Mouse (Mus musculus): Measurements from ENCODE around the gene Car5a. TPM values are rescaled to one million over a fixed set of nuclear protein-coding genes. Genes with fewer than 3 reads are reported as not detected.

Car5a gene
- polyA plus RNA-seq, 1 experiment from 2014 or later = 0.16 TPM

- no peak overlapping the region for H3K4me3 ChIP-seq (ENCODE audit: low read depth, low read length)
- H3K36me3 ChIP-seq (ENCODE audit: control insufficient read depth, insufficient read depth, low read length) = peaks cover 30% of the 10 kb centered on the region
- no peak overlapping the region for H3K27ac ChIP-seq (ENCODE audit: low read depth, low read length)
- no peaks in the 10 kb centered on the region for H3K4me1 ChIP-seq (ENCODE audit: control insufficient read depth, insufficient read depth, low read length)
- WGBS = 67% methylated on average over 8 of the region's 8 CpGs
- H3K4me2 ChIP-seq (ENCODE audit: low read depth, low read length) = no peak overlapping the region
- H3K27me3 ChIP-seq (ENCODE audit: control insufficient read depth, insufficient read depth, low read length) = no peaks in the 10 kb centered on the region
- H3K9ac ChIP-seq (replicated peaks; ENCODE audit: low read depth, low read length) = no peak overlapping the region
- ATAC-seq (ENCODE audit: low read depth) = peak; percentile 46; the same call in 1 of the 2 replicates
- no peaks in the 10 kb centered on the region for H3K9me3 ChIP-seq (ENCODE audit: control insufficient read depth, low read length)
Observed at GRCm38 (mm10) chr8:121977819-121978590, 33.3 kb upstream of the Car5a start.

- H3K9me3 ChIP-seq (ENCODE audit: control insufficient read depth, low read length) = no peaks in the 10 kb centered on the region
- no peaks in the 10 kb centered on the region for H3K27me3 ChIP-seq (ENCODE audit: control insufficient read depth, insufficient read depth, low read length)
- H3K9ac ChIP-seq (replicated peaks; ENCODE audit: low read depth, low read length) = no peak overlapping the region
- no peak for ATAC-seq (ENCODE audit: low read depth)
- no peak overlapping the region for H3K4me3 ChIP-seq (ENCODE audit: low read depth, low read length)
- no peak overlapping the region for H3K4me2 ChIP-seq (ENCODE audit: low read depth, low read length)
- H3K4me1 ChIP-seq (ENCODE audit: control insufficient read depth, insufficient read depth, low read length) = no peaks in the 10 kb centered on the region
- WGBS = 97% methylated on average over 26 of the region's 28 CpGs
- peaks cover 14% of the 10 kb centered on the region; the same call in 1 of the 2 replicates for H3K36me3 ChIP-seq (ENCODE audit: control insufficient read depth, insufficient read depth, low read length)
- no peak overlapping the region for H3K27ac ChIP-seq (ENCODE audit: low read depth, low read length)
Observed at GRCm38 (mm10) chr8:121973906-121974305, 29.2 kb upstream of the Car5a start.

- H3K27me3 ChIP-seq (ENCODE audit: control insufficient read depth, insufficient read depth, low read length) = no peaks in the 10 kb centered on the region
- H3K36me3 ChIP-seq (ENCODE audit: control insufficient read depth, insufficient read depth, low read length) = peaks cover 12% of the 10 kb centered on the region; the same call in 1 of the 2 replicates
- ATAC-seq (ENCODE audit: low read depth) = no peak
- 69% methylated on average over 17 of the region's 17 CpGs for WGBS
- no peak overlapping the region for H3K4me3 ChIP-seq (ENCODE audit: low read depth, low read length)
- no peak overlapping the region for H3K4me2 ChIP-seq (ENCODE audit: low read depth, low read length)
- H3K9ac ChIP-seq (replicated peaks; ENCODE audit: low read depth, low read length) = no peak overlapping the region
- no peaks in the 10 kb centered on the region for H3K9me3 ChIP-seq (ENCODE audit: control insufficient read depth, low read length)
- 0 out of 2 replicates have a peak overlapping the region, but pooled peaks have one; percentile 39 for H3K27ac ChIP-seq (ENCODE audit: low read depth, low read length)
- peaks cover 22% of the 10 kb centered on the region for H3K4me1 ChIP-seq (ENCODE audit: control insufficient read depth, insufficient read depth, low read length)
Observed at GRCm38 (mm10) chr8:121971488-121972058, 26.9 kb upstream of the Car5a start.

GRCm38 (mm10) chr8:121970225-121970624 lies 25.5 kb upstream of the Car5a start:
- ATAC-seq (ENCODE audit: low read depth) = no peak
- Histone ChIP-seq H3K4me2 (ENCODE audit: low read depth, low read length) (no peak overlapping the region), H3K4me1 (ENCODE audit: control insufficient read depth, insufficient read depth, low read length) (peaks cover 34% of the 10 kb centered on the region), H3K36me3 (ENCODE audit: control insufficient read depth, insufficient read depth, low read length) (0 out of 2 replicates have a peak, but pooled peaks cover 2% of the 10 kb centered on the region), H3K27ac (ENCODE audit: low read depth, low read length) (no peak overlapping the region), H3K9me3 (ENCODE audit: control insufficient read depth, low read length) (no peaks in the 10 kb centered on the region), H3K4me3 (ENCODE audit: low read depth, low read length) (no peak overlapping the region), H3K27me3 (ENCODE audit: control insufficient read depth, insufficient read depth, low read length) (no peaks in the 10 kb centered on the region), H3K9ac (replicated peaks; ENCODE audit: low read depth, low read length) (no peak overlapping the region)
- WGBS = 87% methylated on average over 8 of the region's 8 CpGs

- H3K4me1 ChIP-seq (ENCODE audit: control insufficient read depth, insufficient read depth, low read length) = peaks cover 34% of the 10 kb centered on the region
- ATAC-seq (ENCODE audit: low read depth) = no peak
- no peak overlapping the region for H3K9ac ChIP-seq (replicated peaks; ENCODE audit: low read depth, low read length)
- peak overlapping the region; percentile 55; the same call in 1 of the 2 replicates for H3K27ac ChIP-seq (ENCODE audit: low read depth, low read length)
- H3K4me2 ChIP-seq (ENCODE audit: low read depth, low read length) = no peak overlapping the region
- H3K27me3 ChIP-seq (ENCODE audit: control insufficient read depth, insufficient read depth, low read length) = no peaks in the 10 kb centered on the region
- no peaks in the 10 kb centered on the region for H3K9me3 ChIP-seq (ENCODE audit: control insufficient read depth, low read length)
- WGBS = 53% methylated on average over 4 of the region's 4 CpGs
- H3K36me3 ChIP-seq (ENCODE audit: control insufficient read depth, insufficient read depth, low read length) = no peaks in the 10 kb centered on the region
- H3K4me3 ChIP-seq (ENCODE audit: low read depth, low read length) = no peak overlapping the region
Observed at GRCm38 (mm10) chr8:121968542-121968941, 23.8 kb upstream of the Car5a start.

- Histone ChIP-seq H3K4me3 (ENCODE audit: low read depth, low read length) (no peak overlapping the region), H3K27me3 (ENCODE audit: control insufficient read depth, insufficient read depth, low read length) (no peaks in the 10 kb centered on the region), H3K9me3 (ENCODE audit: control insufficient read depth, low read length) (no peaks in the 10 kb centered on the region), H3K36me3 (ENCODE audit: control insufficient read depth, insufficient read depth, low read length) (no peaks in the 10 kb centered on the region), H3K27ac (ENCODE audit: low read depth, low read length) (peak overlapping the region; percentile 55; the same call in 1 of the 2 replicates), H3K4me2 (ENCODE audit: low read depth, low read length) (no peak overlapping the region), H3K9ac (replicated peaks; ENCODE audit: low read depth, low read length) (no peak overlapping the region), H3K4me1 (ENCODE audit: control insufficient read depth, insufficient read depth, low read length) (peaks cover 34% of the 10 kb centered on the region)
- WGBS = 13% methylated on average over 4 of the region's 4 CpGs
- ATAC-seq (ENCODE audit: low read depth) = 0 out of 2 replicates have a peak, but pooled peaks have one; percentile 15
Observed at GRCm38 (mm10) chr8:121967977-121968376, 23.3 kb upstream of the Car5a start.

GRCm38 (mm10) chr8:121966714-121967448 lies 22.2 kb upstream of the Car5a start:
- 34% methylated on average over 7 of the region's 7 CpGs for WGBS
- Histone ChIP-seq H3K9ac (replicated peaks; ENCODE audit: low read depth, low read length) (no peak overlapping the region), H3K4me2 (ENCODE audit: low read depth, low read length) (no peak overlapping the region), H3K9me3 (ENCODE audit: control insufficient read depth, low read length) (no peaks in the 10 kb centered on the region), H3K4me3 (ENCODE audit: low read depth, low read length) (no peak overlapping the region), H3K27me3 (ENCODE audit: control insufficient read depth, insufficient read depth, low read length) (no peaks in the 10 kb centered on the region), H3K27ac (ENCODE audit: low read depth, low read length) (peak overlapping the region; percentile 61), H3K36me3 (ENCODE audit: control insufficient read depth, insufficient read depth, low read length) (no peaks in the 10 kb centered on the region), H3K4me1 (ENCODE audit: control insufficient read depth, insufficient read depth, low read length) (peaks cover 34% of the 10 kb centered on the region)
- peak; percentile 42; the same call in 1 of the 2 replicates for ATAC-seq (ENCODE audit: low read depth)

GRCm38 (mm10) chr8:121966110-121966509 lies 21.4 kb upstream of the Car5a start:
- no peak overlapping the region for H3K4me3 ChIP-seq (ENCODE audit: low read depth, low read length)
- peaks cover 34% of the 10 kb centered on the region for H3K4me1 ChIP-seq (ENCODE audit: control insufficient read depth, insufficient read depth, low read length)
- H3K9ac ChIP-seq (replicated peaks; ENCODE audit: low read depth, low read length) = no peak overlapping the region
- no peaks in the 10 kb centered on the region for H3K9me3 ChIP-seq (ENCODE audit: control insufficient read depth, low read length)
- peak overlapping the region; percentile 61 for H3K27ac ChIP-seq (ENCODE audit: low read depth, low read length)
- H3K36me3 ChIP-seq (ENCODE audit: control insufficient read depth, insufficient read depth, low read length) = no peaks in the 10 kb centered on the region
- no peak overlapping the region for H3K4me2 ChIP-seq (ENCODE audit: low read depth, low read length)
- no peaks in the 10 kb centered on the region for H3K27me3 ChIP-seq (ENCODE audit: control insufficient read depth, insufficient read depth, low read length)
- 51% methylated on average over 5 of the region's 5 CpGs for WGBS
- no peak for ATAC-seq (ENCODE audit: low read depth)
